Mouse (Mus musculus) stomach, embryonic 16.5 days (tissue): ENCODE results near the gene Plcxd2. TPM values are rescaled to one million over a fixed set of nuclear protein-coding genes. Genes with fewer than 3 reads are reported as not detected.

ENCODE experiments used
- ATAC-seq: fragments of 200-750 bp; cut with Nextera tagmentation; 2 replicates; pipeline ENCODE4 v1.8.0; 2017; ENCODE audit warnings: moderate number of reproducible peaks, moderate TSS enrichment; ENCODE audit not compliant: insufficient read depth, low FRiP score
- H3K27ac ChIP-seq: fragments of 300-500 bp; sonication (generic); 2 replicates; pipeline ENCODE4 v1.5.1; 2014; ENCODE audit warnings: low read length
- H3K27me3 ChIP-seq: fragments of 300-500 bp; sonication (generic); 2 replicates; pipeline ENCODE4 v1.6.1; 2014; ENCODE audit warnings: low read length, control low read depth, mixed read lengths; ENCODE audit not compliant: control insufficient read depth, insufficient read depth
- H3K36me3 ChIP-seq: fragments of 300-500 bp; sonication (generic); 2 replicates; pipeline ENCODE4 v1.6.1; 2014; ENCODE audit warnings: low read length; ENCODE audit not compliant: control insufficient read depth, insufficient read depth
- H3K4me1 ChIP-seq: fragments of 300-500 bp; sonication (generic); 2 replicates; pipeline ENCODE4 v1.6.1; 2014; ENCODE audit warnings: low read length, control low read depth, mixed read lengths; ENCODE audit not compliant: control insufficient read depth, insufficient read depth
- H3K4me2 ChIP-seq: fragments of 300-500 bp; sonication (generic); 2 replicates; pipeline ENCODE4 v1.6.1; 2014; ENCODE audit warnings: low read depth, low read length, mixed read lengths
- H3K4me3 ChIP-seq: fragments of 300-500 bp; sonication (generic); replicated peaks from 2 replicates; pipeline ENCODE4 v1.5.1; 2014; ENCODE audit warnings: mild to moderate bottlenecking, low read length
- H3K9ac ChIP-seq: fragments of 300-500 bp; sonication (generic); 2 replicates; pipeline ENCODE4 v1.6.1; 2014; ENCODE audit warnings: low read length
- H3K9me3 ChIP-seq: fragments of 300-500 bp; sonication (generic); replicated peaks from 2 replicates; pipeline ENCODE4 v1.6.1; 2016; ENCODE audit warnings: low read length, control low read depth; ENCODE audit not compliant: control insufficient read depth
- WGBS: fragments of 180-500 bp; shearing (Covaris S2); extraction: QIAGEN DNeasy Blood & Tissue Kit; methylation state at CpG from one replicate; pipeline ENCODE4 v1.1.7; 2014; 5-methylcytosine and 5-hydroxymethylcytosine counted together
- polyA plus RNA-seq: library from polyadenylated mRNA; unstranded; fragments of >200 nt; fragmentation: Nextera tagmentation; extraction: Ambion mirVana; gene quantifications from 2 replicates; pipeline ENCODE4 v1.2.1, GENCODE M21; 2015

Plcxd2 gene
- polyA plus RNA-seq, 1 experiment from 2014 or later, result 2.2 TPM

- no peak overlapping the region for H3K4me2 ChIP-seq
- 73% methylated on average over 10 of the region's 10 CpGs for WGBS
- H3K4me1 ChIP-seq, result no peaks in the 10 kb centered on the region
- H3K9me3 ChIP-seq, result no peaks in the 10 kb centered on the region
- H3K4me3 ChIP-seq, result no peak overlapping the region
- no peak overlapping the region for H3K9ac ChIP-seq
- H3K27ac ChIP-seq, result no peak overlapping the region
- no peaks in the 10 kb centered on the region for H3K27me3 ChIP-seq
- ATAC-seq, result no peak
- H3K36me3 ChIP-seq, result no peaks in the 10 kb centered on the region
These were observed 10.4 kb downstream of the Plcxd2 start for GRCm38 (mm10) chr16:45999374-46000191.

GRCm38 (mm10) chr16:45998231-45998630 lies 11.8 kb downstream of the Plcxd2 start:
- WGBS, result 74% methylated on average over 7 of the region's 7 CpGs
- H3K36me3 ChIP-seq, result no peaks in the 10 kb centered on the region
- ATAC-seq, result no peak

GRCm38 (mm10) chr16:45990901-45991676 lies 18.9 kb downstream of the Plcxd2 start:
- no peak overlapping the region for H3K27ac ChIP-seq
- 47% methylated on average over 10 of the region's 10 CpGs for WGBS
- no peak overlapping the region for H3K4me2 ChIP-seq
- ATAC-seq, result no peak
- H3K9ac ChIP-seq, result no peak overlapping the region
- H3K4me3 ChIP-seq, result no peak overlapping the region
- no peaks in the 10 kb centered on the region for H3K36me3 ChIP-seq
- H3K4me1 ChIP-seq, result no peaks in the 10 kb centered on the region
- no peaks in the 10 kb centered on the region for H3K27me3 ChIP-seq
- H3K9me3 ChIP-seq, result no peaks in the 10 kb centered on the region

More at GRCm38 (mm10) chr16:45998231-45998630, 11.8 kb downstream of the Plcxd2 start:
- no peak overlapping the region for H3K4me2 ChIP-seq
- no peaks in the 10 kb centered on the region for H3K9me3 ChIP-seq
- no peak overlapping the region for H3K27ac ChIP-seq
- no peaks in the 10 kb centered on the region for H3K4me1 ChIP-seq
- H3K9ac ChIP-seq, result no peak overlapping the region
- no peak overlapping the region for H3K4me3 ChIP-seq
- no peaks in the 10 kb centered on the region for H3K27me3 ChIP-seq

GRCm38 (mm10) chr16:45986236-45986635 lies 23.8 kb downstream of the Plcxd2 start:
- Histone ChIP-seq H3K27ac (no peak overlapping the region), H3K4me2 (no peak overlapping the region), H3K4me3 (no peak overlapping the region), H3K4me1 (no peaks in the 10 kb centered on the region), H3K9me3 (no peaks in the 10 kb centered on the region), H3K36me3 (no peaks in the 10 kb centered on the region), H3K27me3 (no peaks in the 10 kb centered on the region), H3K9ac (no peak overlapping the region)
- ATAC-seq, result no peak
- 74% methylated on average over 1 of the region's 1 CpGs for WGBS

GRCm38 (mm10) chr16:45984610-45985606 lies 25.1 kb downstream of the Plcxd2 start:
- Histone ChIP-seq H3K4me3 (no peak overlapping the region), H3K36me3 (no peaks in the 10 kb centered on the region), H3K27me3 (no peaks in the 10 kb centered on the region), H3K27ac (peak overlapping the region; percentile 13), H3K4me1 (no peaks in the 10 kb centered on the region), H3K9me3 (no peaks in the 10 kb centered on the region), H3K9ac (no peak overlapping the region), H3K4me2 (no peak overlapping the region)
- peak; percentile 68 for ATAC-seq
- WGBS, result 49% methylated on average over 4 of the region's 4 CpGs

GRCm38 (mm10) chr16:45976251-45976650 lies 33.8 kb downstream of the Plcxd2 start:
- H3K27ac ChIP-seq, result no peak overlapping the region
- H3K9ac ChIP-seq, result no peak overlapping the region
- no peak overlapping the region for H3K4me3 ChIP-seq
- H3K4me1 ChIP-seq, result no peaks in the 10 kb centered on the region
- no peaks in the 10 kb centered on the region for H3K9me3 ChIP-seq
- WGBS, result 84% methylated on average over 1 of the region's 1 CpGs
- H3K36me3 ChIP-seq, result no peaks in the 10 kb centered on the region
- H3K27me3 ChIP-seq, result no peaks in the 10 kb centered on the region
- no peak overlapping the region for H3K4me2 ChIP-seq
- no peak for ATAC-seq

- no peak overlapping the region for H3K4me2 ChIP-seq
- H3K4me1 ChIP-seq, result no peaks in the 10 kb centered on the region
- no peaks in the 10 kb centered on the region for H3K36me3 ChIP-seq
- WGBS, result 57% methylated on average over 9 of the region's 9 CpGs
- H3K27me3 ChIP-seq, result no peaks in the 10 kb centered on the region
- no peak for ATAC-seq
- H3K4me3 ChIP-seq, result no peak overlapping the region
- no peaks in the 10 kb centered on the region for H3K9me3 ChIP-seq
- no peak overlapping the region for H3K9ac ChIP-seq
- no peak overlapping the region for H3K27ac ChIP-seq
These were observed 35.9 kb downstream of the Plcxd2 start for GRCm38 (mm10) chr16:45973959-45974686.

- WGBS, result 94% methylated on average over 2 of the region's 2 CpGs
- no peak for ATAC-seq
- Histone ChIP-seq H3K4me3 (no peak overlapping the region), H3K9me3 (no peaks in the 10 kb centered on the region), H3K36me3 (no peaks in the 10 kb centered on the region), H3K27ac (no peak overlapping the region), H3K4me2 (no peak overlapping the region), H3K4me1 (no peaks in the 10 kb centered on the region), H3K9ac (no peak overlapping the region), H3K27me3 (no peaks in the 10 kb centered on the region)
These were observed 39.8 kb downstream of the Plcxd2 start for GRCm38 (mm10) chr16:45970187-45970586.
